Mouse (Mus musculus): ENCODE data around the gene Iqgap2.

GRCm38 (mm10) chr13:95667260-95667659 lies 224.5 kb downstream of the Iqgap2 start:
- TF ChIP-seq CTCF (IDR thresholded peaks at IDR 0.05; ENCODE audit: low read depth) (peak; percentile 61), EP300 (IDR thresholded peaks at IDR 0.05; ENCODE audit: low read depth) (no peak)

All from liver, postnatal 0 days (tissue).